Mouse (Mus musculus) cerebellum, adult 9-11 months (tissue): ENCODE results near the gene Fam104a.

Source experiments
- DNase-seq: peaks from one replicate; pipeline ENCODE4 v3.0.0; 2022

Gene Fam104a

GRCm38 (mm10) chr11:113683957-113684706, at the start of gene Fam104a, which contains the start of gene D11Wsu47e:
Fam104a (minus strand) TSS chr11:113684155.
D11Wsu47e (plus strand) TSS chr11:113684412.
- peak; percentile 96 for DNase-seq

- DNase-seq, result no peak
Measured at GRCm38 (mm10) chr11:113731945-113732612, 48.1 kb upstream of the Fam104a start.

GRCm38 (mm10) chr11:113730879-113731278, 46.9 kb upstream of the Fam104a start:
- no peak for DNase-seq

- DNase-seq, result no peak
Measured at GRCm38 (mm10) chr11:113729917-113730316, 46.0 kb upstream of the Fam104a start.

- DNase-seq, result no peak
Measured at GRCm38 (mm10) chr11:113729239-113729638, 45.3 kb upstream of the Fam104a start.

GRCm38 (mm10) chr11:113727992-113728391, 44.0 kb upstream of the Fam104a start:
- DNase-seq, result no peak

GRCm38 (mm10) chr11:113726994-113727888, 43.3 kb upstream of the Fam104a start:
- DNase-seq, result no peak

GRCm38 (mm10) chr11:113725235-113726048, 41.5 kb upstream of the Fam104a start:
- DNase-seq, result no peak

GRCm38 (mm10) chr11:113722405-113723090, 38.6 kb upstream of the Fam104a start:
- peak; percentile 25 for DNase-seq

GRCm38 (mm10) chr11:113717767-113718424, 33.9 kb upstream of the Fam104a start:
- DNase-seq, result no peak

GRCm38 (mm10) chr11:113716132-113716531, 32.2 kb upstream of the Fam104a start:
- DNase-seq, result no peak

GRCm38 (mm10) chr11:113715078-113715674, 31.2 kb upstream of the Fam104a start:
- DNase-seq, result no peak

GRCm38 (mm10) chr11:113711061-113711460, 27.1 kb upstream of the Fam104a start:
- no peak for DNase-seq

- no peak for DNase-seq
Measured at GRCm38 (mm10) chr11:113710257-113710777, 26.4 kb upstream of the Fam104a start.

- DNase-seq, result peak; percentile 18
Measured at GRCm38 (mm10) chr11:113709731-113710256, 25.8 kb upstream of the Fam104a start, which contains the start of gene Cpsf4l. Cpsf4l (minus strand) TSS chr11:113710017.

GRCm38 (mm10) chr11:113709272-113709671, 25.3 kb upstream of the Fam104a start:
- DNase-seq, result no peak

- no peak for DNase-seq
Measured at GRCm38 (mm10) chr11:113708629-113709213, 24.8 kb upstream of the Fam104a start.

- DNase-seq, result no peak
Measured at GRCm38 (mm10) chr11:113705966-113706652, 22.2 kb upstream of the Fam104a start.

- peak; percentile 71 for DNase-seq
Measured at GRCm38 (mm10) chr11:113703758-113704157, 19.8 kb upstream of the Fam104a start.
